Mouse (Mus musculus): ENCODE measurements at regions not wholly inside any gene's neighbourhood (a gene's known extent, or its start where the extent isn't known, plus 50 kb on each side); places are given as distances from the start of the nearest gene placed in this dataset.

DNA sequence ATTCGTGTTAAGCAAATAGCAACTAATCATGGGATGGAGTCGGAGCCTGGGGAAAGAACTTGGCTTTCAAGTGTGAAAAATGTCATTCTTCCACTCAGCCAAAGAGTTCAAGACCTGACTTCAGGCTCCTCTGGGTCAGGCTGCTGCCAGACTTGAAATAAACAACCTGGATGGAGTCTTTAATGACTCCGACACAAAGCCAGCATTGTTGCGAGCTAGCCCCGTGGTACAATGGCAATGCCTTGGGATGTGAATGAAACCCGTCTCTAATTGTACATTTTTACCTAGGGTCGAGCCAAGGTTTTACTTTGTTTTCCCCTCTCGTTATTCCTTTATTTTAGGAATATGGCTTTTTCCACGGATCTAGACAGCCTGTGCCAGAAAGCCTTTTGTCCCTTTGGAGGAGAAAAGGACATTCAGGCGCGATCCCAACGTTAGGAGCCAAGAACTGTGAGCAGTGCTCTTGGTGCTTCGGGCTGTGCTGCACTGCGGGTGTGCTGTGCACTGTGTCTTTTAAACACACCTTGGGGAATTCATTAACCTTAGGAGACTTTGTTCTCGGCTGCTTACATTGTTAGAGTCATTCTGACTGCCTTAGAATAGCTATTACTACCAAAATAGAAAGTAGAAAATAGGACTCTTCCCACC, 398.1 kb downstream of the Cd83 start:
- no peak for DNase-seq (ENCODE audit: low spot score)

DNA sequence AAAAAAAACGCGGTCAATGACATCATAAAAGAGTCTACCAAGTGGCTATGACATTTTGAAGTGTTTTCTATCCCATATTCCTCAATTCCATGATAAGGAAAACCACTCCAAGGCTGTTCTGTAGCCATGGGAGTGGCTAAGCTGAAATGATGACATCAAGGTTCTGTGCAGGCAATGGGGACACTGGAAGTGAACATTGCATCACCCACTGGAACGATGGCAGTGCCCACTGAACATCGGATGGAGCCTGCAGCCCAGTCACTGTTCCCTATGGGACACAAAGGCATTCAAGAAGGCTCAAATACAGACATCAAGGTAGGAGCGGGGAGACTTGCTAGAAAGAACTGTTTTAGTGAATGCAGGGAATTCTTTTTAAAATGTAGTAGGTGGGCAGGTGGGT, 410.8 kb downstream of the Cd83 start:
- DNase-seq (ENCODE audit: low spot score): no peak

GRCm38 (mm10) chr13:44206042-44206441, 421.5 kb downstream of the Cd83 start:
- no peak for DNase-seq (ENCODE audit: low spot score)

- DNase-seq (ENCODE audit: low spot score): no peak
Observed at GRCm38 (mm10) chr13:44206448-44206847, 421.9 kb downstream of the Cd83 start.

GRCm38 (mm10) chr13:44207400-44208005, 422.9 kb downstream of the Cd83 start:
- no peak for DNase-seq (ENCODE audit: low spot score)

DNA sequence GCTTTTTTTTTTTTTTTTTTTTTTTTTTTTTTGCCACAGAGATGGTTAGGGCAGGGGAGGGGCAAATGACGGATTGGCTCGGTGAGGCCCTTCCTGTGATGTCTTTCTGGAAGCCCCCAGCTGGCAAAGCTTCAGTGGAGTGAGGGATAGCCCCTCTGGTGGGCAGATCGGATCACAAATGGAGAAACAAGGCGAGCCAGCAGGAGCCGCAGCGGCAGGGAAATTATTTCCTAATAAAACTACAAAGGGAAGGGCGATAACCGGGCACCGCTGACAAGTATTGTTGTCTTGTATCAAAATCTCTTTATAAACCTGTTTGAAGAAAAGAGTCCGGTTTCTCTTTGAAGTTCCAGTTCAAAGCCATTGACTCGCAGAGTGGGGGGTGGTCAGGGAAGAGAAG, 424.5 kb downstream of the Cd83 start:
- no peak for DNase-seq (ENCODE audit: low spot score)

GRCm38 (mm10) chr13:44210123-44210522, 425.5 kb downstream of the Cd83 start:
- DNase-seq (ENCODE audit: low spot score): no peak

DNA sequence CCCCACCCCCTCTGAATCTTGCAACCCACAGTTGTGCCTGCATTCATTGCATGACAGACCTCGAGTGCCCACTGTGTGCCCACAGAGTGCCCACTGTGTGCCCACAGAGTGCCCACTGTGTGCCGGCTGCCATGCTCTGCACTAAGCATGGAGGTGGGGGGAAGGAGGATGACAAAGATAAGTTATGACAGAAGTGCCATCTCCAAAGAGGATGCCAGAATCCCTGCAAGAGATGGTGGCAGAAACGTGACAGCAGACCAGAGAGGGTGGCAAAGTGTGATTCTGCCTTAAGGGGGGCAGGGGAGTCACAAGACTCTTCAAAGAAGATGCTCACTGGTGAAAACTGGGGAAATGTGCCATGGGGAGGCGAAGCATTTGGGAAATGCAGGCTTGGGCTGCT, 427.8 kb downstream of the Cd83 start:
- DNase-seq (ENCODE audit: low spot score): no peak

DNA sequence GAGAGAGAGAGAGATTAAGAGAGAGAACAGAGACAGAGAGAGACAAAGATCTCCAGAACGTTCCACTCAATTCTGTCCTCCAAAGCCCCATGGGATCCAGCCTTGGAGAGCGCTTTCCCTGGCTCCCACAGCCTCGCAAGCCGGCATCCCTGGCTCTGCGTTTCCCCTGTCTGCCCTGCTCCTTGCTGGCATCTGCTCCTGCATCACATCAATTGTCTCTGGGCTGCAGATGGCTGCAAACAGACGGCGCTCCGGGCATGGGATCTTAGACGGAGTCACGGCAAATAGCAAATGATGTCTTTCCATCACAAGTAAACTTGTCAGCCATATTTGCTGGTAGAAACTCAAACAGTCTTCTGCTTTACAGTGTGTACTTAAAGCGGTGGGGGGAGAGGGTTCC, 428.4 kb downstream of the Cd83 start:
- DNase-seq (ENCODE audit: low spot score): no peak

GRCm38 (mm10) chr13:44218266-44218665, 433.7 kb downstream of the Cd83 start:
- DNase-seq (ENCODE audit: low spot score): no peak

GRCm38 (mm10) chr13:44221721-44222120, 437.1 kb downstream of the Cd83 start:
- peak; percentile 6 for DNase-seq (ENCODE audit: low spot score)

DNA sequence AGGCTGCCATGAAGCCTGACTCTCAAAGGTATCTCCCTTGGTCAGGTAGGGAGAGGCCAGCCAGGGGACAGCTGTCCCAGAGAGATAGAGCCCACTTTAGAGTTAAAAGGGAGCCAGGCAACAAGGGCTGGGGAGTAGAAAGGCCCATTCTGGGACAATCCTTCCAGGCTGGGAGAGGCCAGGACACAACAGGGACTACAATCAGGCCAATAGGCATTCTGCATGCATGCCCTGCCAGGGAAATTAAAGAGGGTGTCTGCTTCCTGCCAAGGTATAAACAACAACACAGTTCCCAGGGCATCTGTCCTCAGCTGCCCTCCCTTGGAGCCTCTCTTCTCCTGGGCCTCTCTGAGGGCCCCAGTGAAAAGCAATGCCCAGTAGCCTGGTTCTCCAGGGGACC, 437.8 kb downstream of the Cd83 start:
- peak; percentile 32 for DNase-seq (ENCODE audit: low spot score)

DNA sequence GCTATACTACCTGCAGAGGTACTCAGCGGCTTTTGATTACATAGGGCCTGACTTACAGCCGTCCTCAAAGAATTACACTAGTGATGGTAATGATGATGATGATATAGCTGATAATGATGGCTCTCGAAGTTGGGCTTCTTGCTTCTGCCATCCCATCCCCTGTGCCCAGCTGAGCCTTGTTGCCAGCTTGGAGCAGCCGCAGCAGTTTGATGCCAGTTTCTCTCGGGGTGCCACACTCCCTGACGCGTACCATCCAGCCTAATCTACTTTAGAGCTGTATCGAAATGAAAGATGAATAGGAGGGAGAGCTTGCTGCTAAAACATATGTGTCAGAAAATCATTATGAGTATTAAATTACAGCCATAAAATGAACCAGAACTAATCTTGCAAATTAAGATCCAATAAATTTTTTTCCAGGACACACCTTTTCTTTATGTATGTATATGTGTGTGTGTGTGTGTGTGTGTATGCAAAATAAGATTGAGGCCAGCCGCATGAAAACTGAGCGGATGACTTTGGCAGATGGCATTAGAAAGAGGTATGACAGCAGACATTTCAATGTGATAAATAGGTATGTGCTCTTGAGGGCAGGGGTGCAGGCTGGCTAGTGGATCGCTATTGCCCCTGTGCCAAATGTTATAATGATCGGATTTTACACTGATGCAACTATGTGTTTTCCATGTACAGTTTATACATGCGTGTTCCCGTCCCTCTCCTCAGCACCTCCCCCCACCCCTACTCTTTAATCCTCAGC, 443.3 kb downstream of the Cd83 start:
- DNase-seq (ENCODE audit: low spot score): no peak

- DNase-seq (ENCODE audit: low spot score): peak; percentile 6
Observed at GRCm38 (mm10) chr13:44228540-44229135, 444.1 kb downstream of the Cd83 start.

GRCm38 (mm10) chr13:44229136-44229611, 444.6 kb downstream of the Cd83 start:
- no peak for DNase-seq (ENCODE audit: low spot score)

GRCm38 (mm10) chr13:44231403-44231802, 446.8 kb downstream of the Cd83 start:
- DNase-seq (ENCODE audit: low spot score): no peak

DNA sequence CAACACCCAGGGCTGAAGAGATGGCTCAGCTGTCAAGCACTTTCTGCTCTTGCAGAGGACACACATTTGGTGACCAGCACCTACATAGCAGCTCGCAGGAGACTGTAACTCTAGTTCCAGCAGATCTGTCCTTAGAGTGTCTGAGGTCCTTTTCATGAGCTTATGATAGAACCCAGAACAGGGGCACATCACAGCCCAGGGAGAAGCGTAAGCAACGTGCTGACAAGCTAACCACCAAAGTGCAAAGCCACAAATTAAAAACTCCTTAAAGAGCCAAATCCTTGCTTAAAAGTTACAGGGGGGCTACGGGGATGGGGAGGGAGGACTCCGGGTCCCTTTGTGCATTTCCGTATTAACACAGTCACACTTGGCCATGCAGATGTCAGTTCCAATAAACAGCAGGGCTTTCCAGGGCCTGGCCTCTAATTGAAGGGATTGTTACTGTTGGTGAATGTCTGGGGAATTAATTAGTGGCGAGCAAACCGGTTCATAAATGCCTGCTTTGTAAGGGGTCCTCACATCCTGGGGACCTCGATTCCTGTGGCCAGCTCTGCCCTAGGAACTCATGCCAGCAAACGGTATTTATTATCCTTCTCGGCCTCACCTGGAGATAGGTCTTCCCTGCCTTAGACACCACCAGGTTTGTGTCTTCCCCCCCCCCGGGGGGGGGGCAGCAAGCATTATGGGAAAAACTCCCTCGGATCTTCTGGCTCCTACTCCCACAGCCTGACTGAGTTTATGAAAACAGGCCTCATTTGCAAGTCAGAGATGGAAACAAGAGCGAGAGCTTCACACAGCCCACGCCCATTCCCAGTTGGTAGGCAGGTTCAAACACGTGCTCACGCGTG, 447.5 kb downstream of the Cd83 start:
- DNase-seq (ENCODE audit: low spot score): no peak

GRCm38 (mm10) chr13:44232716-44233051, 448.1 kb downstream of the Cd83 start:
- DNase-seq (ENCODE audit: low spot score): no peak

- no peak for DNase-seq (ENCODE audit: low spot score)
Observed at GRCm38 (mm10) chr13:44234241-44234640, 449.7 kb downstream of the Cd83 start.

DNA sequence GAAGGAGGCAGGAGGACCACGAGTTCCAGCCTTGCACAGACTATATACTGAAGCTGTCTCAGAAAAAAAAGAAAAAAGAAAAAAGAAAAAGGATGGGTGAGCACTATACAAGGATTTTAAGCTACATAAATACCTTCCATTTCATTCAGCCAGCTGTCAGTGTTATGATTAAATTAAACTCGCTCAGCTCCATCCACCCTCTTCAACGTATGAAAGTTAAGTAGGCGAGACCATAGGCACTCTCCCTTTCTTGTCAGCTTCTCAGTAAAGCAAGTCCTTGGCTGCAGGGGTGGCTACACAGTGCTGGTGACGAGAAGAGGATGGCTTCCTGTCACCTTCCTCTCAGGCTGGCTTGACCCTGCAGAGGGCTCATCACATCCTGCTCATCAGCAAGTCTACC, 450.7 kb downstream of the Cd83 start:
- no peak for DNase-seq (ENCODE audit: low spot score)

DNA sequence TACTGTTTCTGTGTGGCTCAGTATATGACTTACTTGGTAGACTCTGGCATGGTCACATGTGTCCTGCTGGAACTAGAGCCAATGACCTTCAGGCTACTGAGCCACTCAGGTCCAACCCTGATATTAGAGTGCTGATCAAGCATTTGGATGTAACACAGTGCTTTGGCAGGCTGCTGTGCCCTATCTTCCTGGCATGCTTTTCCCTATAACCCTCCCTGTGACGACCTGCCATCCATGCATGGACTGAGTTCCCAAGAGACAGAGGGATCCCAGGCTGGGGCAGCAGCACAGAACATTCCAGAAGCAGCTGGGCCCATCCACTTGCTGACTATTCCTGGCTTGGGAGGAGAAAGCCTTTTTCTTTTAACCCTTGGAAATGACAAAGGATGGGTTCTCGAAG, 451.4 kb downstream of the Cd83 start:
- DNase-seq (ENCODE audit: low spot score): no peak

GRCm38 (mm10) chr13:44238308-44238707, 453.7 kb downstream of the Cd83 start:
- peak; percentile 27 for DNase-seq (ENCODE audit: low spot score)
